12 mouse cellular contexts compared by ENCODE assay signal in genomic region chr14:120352136-120352843, GRCm38 (mm10).
DNase-seq lines count a peak whose midpoint lies in the region; ATAC-seq and TF ChIP-seq lines count a peak whose summit lies in the region.
"Had no signal": no experiment of that assay in that cellular context is flagged by ENCODE, and none has a peak within 500 bp of the region (broad histone marks: within the 10 kb centered on the region; RNA-seq: fewer than 3 reads in every experiment).

No protein-coding gene starts in this region.

- H3K36me3 ChIP-seq in heart, embryonic 11.5 days (ENCODE audit: control insufficient read depth, insufficient read depth, low read length), result 0 out of 2 replicates have a peak, but pooled peaks cover 2% of the 10 kb centered on the region
- H3K36me3 ChIP-seq in lung, embryonic 14.5 days (ENCODE audit: insufficient read depth), result peaks cover 6% of the 10 kb centered on the region; the same call in 1 of the 2 replicates

- 40% methylated on average over 14 of the region's 14 CpGs for WGBS in heart, embryonic 11.5 days (ENCODE audit: insufficient replicate concordance)
- 32% methylated on average over 14 of the region's 14 CpGs for WGBS in lung, embryonic 14.5 days

- no peak overlapping the region for H3K9ac ChIP-seq in heart, embryonic 11.5 days (ENCODE audit: low read depth, low read length)
- no peak overlapping the region for H3K9ac ChIP-seq in lung, embryonic 14.5 days

- no peaks in the 10 kb centered on the region for H3K27me3 ChIP-seq in heart, embryonic 11.5 days (ENCODE audit: control insufficient read depth, insufficient read depth, low read length)
- H3K27me3 ChIP-seq in lung, embryonic 14.5 days (ENCODE audit: insufficient read depth, low read length), result no peaks in the 10 kb centered on the region

- no peak overlapping the region for H3K4me2 ChIP-seq in heart, embryonic 11.5 days
- peak overlapping the region; percentile 22; the same call in 1 of the 2 replicates for H3K4me2 ChIP-seq in lung, embryonic 14.5 days

- H3K4me3 ChIP-seq in heart, embryonic 11.5 days (ENCODE audit: low read depth, low read length), result no peak overlapping the region
- H3K4me3 ChIP-seq in lung, embryonic 14.5 days (ENCODE audit: low read depth, low read length), result no peak overlapping the region
- H3K4me3 ChIP-seq in embryonic fibroblast, embryonic 13.5 days (ENCODE audit: insufficient read depth, low read length), result no peak overlapping the region
- H3K4me3 ChIP-seq: erythroblast, embryonic 14.5 days had no signal

- H3K27ac ChIP-seq in heart, embryonic 11.5 days (ENCODE audit: low read depth, low read length), result peak overlapping the region; percentile 60; the same call in 1 of the 2 replicates
- H3K27ac ChIP-seq in lung, embryonic 14.5 days (ENCODE audit: low read depth), result peak overlapping the region; percentile 62; the same call in 1 of the 2 replicates
- H3K27ac ChIP-seq in embryonic fibroblast, embryonic 13.5 days (ENCODE audit: insufficient read depth, low read length), result peak overlapping the region; percentile 86; the same call in 1 of the 2 replicates
- H3K27ac ChIP-seq: hindbrain, postnatal 0 days had no signal

- no peak for ATAC-seq in heart, embryonic 11.5 days (replicated peaks; ENCODE audit: insufficient number of reproducible peaks, low FRiP score, low TSS enrichment)
- 0 out of 2 replicates have a peak, but pooled peaks have one; percentile 21 for ATAC-seq in lung, embryonic 14.5 days (ENCODE audit: insufficient read depth)
- ATAC-seq in megakaryocyte, adult 5-6 weeks (ENCODE audit: poor library complexity, severe bottlenecking), result peak; percentile 4; the same call in 1 of the 2 replicates
- ATAC-seq in granulocyte monocyte progenitor cell, adult 5-6 weeks (replicated peaks; ENCODE audit: poor library complexity, severe bottlenecking), result no peak
- ATAC-seq: hindbrain, postnatal 0 days had no signal

- no peak for TF ChIP-seq CTCF in lung, embryonic 14.5 days (IDR thresholded peaks at IDR 0.05; ENCODE audit: low read depth)
- TF ChIP-seq CTCF in embryonic fibroblast, embryonic 13.5 days (IDR thresholded peaks at IDR 0.05; ENCODE audit: borderline replicate concordance, insufficient read depth, low read length), result no peak

- H3K4me1 ChIP-seq in heart, embryonic 11.5 days (ENCODE audit: control insufficient read depth, insufficient read depth, low read length), result peaks cover 53% of the 10 kb centered on the region
- H3K4me1 ChIP-seq in lung, embryonic 14.5 days (ENCODE audit: insufficient read depth), result peaks cover 43% of the 10 kb centered on the region
- H3K4me1 ChIP-seq in embryonic fibroblast, embryonic 13.5 days (ENCODE audit: control insufficient read depth, insufficient read depth, low read length), result peaks cover 24% of the 10 kb centered on the region

- TF ChIP-seq POLR2A in embryonic fibroblast, embryonic 13.5 days (IDR thresholded peaks at IDR 0.05; ENCODE audit: low read depth, low read length), result no peak

- no peaks in the 10 kb centered on the region for H3K9me3 ChIP-seq in heart, embryonic 11.5 days (replicated peaks; ENCODE audit: control insufficient read depth, low read length)
- no peaks in the 10 kb centered on the region for H3K9me3 ChIP-seq in lung, embryonic 14.5 days (ENCODE audit: low read depth, low read length)

- no peak for DNase-seq in heart, postnatal 4 days
- peak; percentile 64 for DNase-seq in lung, embryonic 14.5 days
- DNase-seq in lung, adult 18-20 months, result no peak
- no peak for DNase-seq in c-Kit-positive CD71-positive TER-119-positive erythroid progenitor cells, embryonic 14.5 days (ENCODE audit: low spot score)
- DNase-seq: adrenal gland, postnatal 14 days; cerebellum, adult 18-20 months had no signal

Comparison
In these comparisons a context has a peak if more than half of its experiments do, and no peak if none do; other contexts are left out.
1. ATAC-seq: peak in lung, embryonic 14.5 days (single experiment) and megakaryocyte, adult 5-6 weeks (single experiment); none in heart, embryonic 11.5 days (single experiment) and granulocyte monocyte progenitor cell, adult 5-6 weeks (single experiment).
2. Peak in every context shown above with its lines, with median percentiles within 50 percentile points of each other: H3K27ac ChIP-seq.